Mouse (Mus musculus): ENCODE results near the gene Pnlip. TPM values are rescaled to one million over a fixed set of nuclear protein-coding genes. Genes with fewer than 3 reads are reported as not detected.

Gene Pnlip
- polyA plus RNA-seq, 1 experiment from 2014 or later = not detected

GRCm38 (mm10) chr19:58627406-58628337, 24.6 kb upstream of the Pnlip start:
- Histone ChIP-seq H3K9ac (ENCODE audit: low read depth, low read length) (no peak overlapping the region), H3K9me3 (ENCODE audit: control insufficient read depth, low read length) (no peaks in the 10 kb centered on the region), H3K27ac (replicated peaks; ENCODE audit: low read depth, low read length) (no peak overlapping the region), H3K27me3 (replicated peaks; ENCODE audit: control insufficient read depth, insufficient read depth, low read length) (no peaks in the 10 kb centered on the region), H3K36me3 (ENCODE audit: control insufficient read depth, insufficient read depth, low read length) (no peaks in the 10 kb centered on the region), H3K4me1 (ENCODE audit: control insufficient read depth, insufficient read depth, low read length) (no peaks in the 10 kb centered on the region), H3K4me3 (ENCODE audit: low read depth, low read length) (no peak overlapping the region), H3K4me2 (ENCODE audit: low read depth, low read length) (peak overlapping the region; percentile 40)
- 37% methylated on average over 22 of the region's 22 CpGs for WGBS
- no peak for ATAC-seq (ENCODE audit: low read depth)
- DNase-seq (ENCODE audit: low spot score) = peak; percentile 57

- no peak overlapping the region for H3K4me2 ChIP-seq (ENCODE audit: low read depth, low read length)
- ATAC-seq (ENCODE audit: low read depth) (no peak), DNase-seq (ENCODE audit: low spot score) (no peak)
- H3K27me3 ChIP-seq (replicated peaks; ENCODE audit: control insufficient read depth, insufficient read depth, low read length) = no peaks in the 10 kb centered on the region
- H3K9ac ChIP-seq (ENCODE audit: low read depth, low read length) = no peak overlapping the region
- H3K27ac ChIP-seq (replicated peaks; ENCODE audit: low read depth, low read length) = no peak overlapping the region
- H3K9me3 ChIP-seq (ENCODE audit: control insufficient read depth, low read length) = no peaks in the 10 kb centered on the region
- WGBS = 88% methylated on average over 3 of the region's 3 CpGs
- H3K4me1 ChIP-seq (ENCODE audit: control insufficient read depth, insufficient read depth, low read length) = no peaks in the 10 kb centered on the region
- no peaks in the 10 kb centered on the region for H3K36me3 ChIP-seq (ENCODE audit: control insufficient read depth, insufficient read depth, low read length)
- no peak overlapping the region for H3K4me3 ChIP-seq (ENCODE audit: low read depth, low read length)
Measured at GRCm38 (mm10) chr19:58629351-58629773, 22.9 kb upstream of the Pnlip start.

GRCm38 (mm10) chr19:58650036-58650435, 2.3 kb upstream of the Pnlip start:
- ATAC-seq (ENCODE audit: low read depth) (no peak), DNase-seq (ENCODE audit: low spot score) (no peak)
- 80% methylated on average over 5 of the region's 5 CpGs for WGBS
- no peak overlapping the region for H3K9ac ChIP-seq (ENCODE audit: low read depth, low read length)
- no peak overlapping the region for H3K27ac ChIP-seq (replicated peaks; ENCODE audit: low read depth, low read length)
- no peaks in the 10 kb centered on the region for H3K27me3 ChIP-seq (replicated peaks; ENCODE audit: control insufficient read depth, insufficient read depth, low read length)
- no peaks in the 10 kb centered on the region for H3K9me3 ChIP-seq (ENCODE audit: control insufficient read depth, low read length)
- H3K4me3 ChIP-seq (ENCODE audit: low read depth, low read length) = no peak overlapping the region
- no peaks in the 10 kb centered on the region for H3K36me3 ChIP-seq (ENCODE audit: control insufficient read depth, insufficient read depth, low read length)
- H3K4me2 ChIP-seq (ENCODE audit: low read depth, low read length) = no peak overlapping the region
- H3K4me1 ChIP-seq (ENCODE audit: control insufficient read depth, insufficient read depth, low read length) = no peaks in the 10 kb centered on the region

GRCm38 (mm10) chr19:58662098-58662497, 9.8 kb downstream of the Pnlip start:
- Histone ChIP-seq H3K27me3 (replicated peaks; ENCODE audit: control insufficient read depth, insufficient read depth, low read length) (no peaks in the 10 kb centered on the region), H3K4me1 (ENCODE audit: control insufficient read depth, insufficient read depth, low read length) (no peaks in the 10 kb centered on the region), H3K4me2 (ENCODE audit: low read depth, low read length) (no peak overlapping the region), H3K9ac (ENCODE audit: low read depth, low read length) (no peak overlapping the region), H3K27ac (replicated peaks; ENCODE audit: low read depth, low read length) (no peak overlapping the region), H3K9me3 (ENCODE audit: control insufficient read depth, low read length) (no peaks in the 10 kb centered on the region), H3K4me3 (ENCODE audit: low read depth, low read length) (no peak overlapping the region), H3K36me3 (ENCODE audit: control insufficient read depth, insufficient read depth, low read length) (no peaks in the 10 kb centered on the region)
- no peak for ATAC-seq (ENCODE audit: low read depth)
- DNase-seq (ENCODE audit: low spot score) = no peak
- 54% methylated on average over 4 of the region's 4 CpGs for WGBS

GRCm38 (mm10) chr19:58663317-58663716, 11.0 kb downstream of the Pnlip start:
- Histone ChIP-seq H3K27me3 (replicated peaks; ENCODE audit: control insufficient read depth, insufficient read depth, low read length) (no peaks in the 10 kb centered on the region), H3K36me3 (ENCODE audit: control insufficient read depth, insufficient read depth, low read length) (no peaks in the 10 kb centered on the region), H3K27ac (replicated peaks; ENCODE audit: low read depth, low read length) (no peak overlapping the region), H3K4me2 (ENCODE audit: low read depth, low read length) (no peak overlapping the region), H3K4me1 (ENCODE audit: control insufficient read depth, insufficient read depth, low read length) (no peaks in the 10 kb centered on the region), H3K9me3 (ENCODE audit: control insufficient read depth, low read length) (no peaks in the 10 kb centered on the region), H3K4me3 (ENCODE audit: low read depth, low read length) (no peak overlapping the region), H3K9ac (ENCODE audit: low read depth, low read length) (no peak overlapping the region)
- no peak for ATAC-seq (ENCODE audit: low read depth)
- no peak for DNase-seq (ENCODE audit: low spot score)
- 66% methylated on average over 2 of the region's 2 CpGs for WGBS

GRCm38 (mm10) chr19:58664901-58665300, 12.6 kb downstream of the Pnlip start:
- no peaks in the 10 kb centered on the region for H3K4me1 ChIP-seq (ENCODE audit: control insufficient read depth, insufficient read depth, low read length)
- H3K36me3 ChIP-seq (ENCODE audit: control insufficient read depth, insufficient read depth, low read length) = no peaks in the 10 kb centered on the region
- no peak overlapping the region for H3K4me2 ChIP-seq (ENCODE audit: low read depth, low read length)
- H3K9me3 ChIP-seq (ENCODE audit: control insufficient read depth, low read length) = no peaks in the 10 kb centered on the region
- no peak overlapping the region for H3K4me3 ChIP-seq (ENCODE audit: low read depth, low read length)
- H3K27ac ChIP-seq (replicated peaks; ENCODE audit: low read depth, low read length) = no peak overlapping the region
- 77% methylated on average over 5 of the region's 5 CpGs for WGBS
- H3K9ac ChIP-seq (ENCODE audit: low read depth, low read length) = no peak overlapping the region
- ATAC-seq (ENCODE audit: low read depth) (no peak), DNase-seq (ENCODE audit: low spot score) (no peak)
- H3K27me3 ChIP-seq (replicated peaks; ENCODE audit: control insufficient read depth, insufficient read depth, low read length) = no peaks in the 10 kb centered on the region

GRCm38 (mm10) chr19:58674644-58675043, 22.3 kb downstream of the Pnlip start:
- Histone ChIP-seq H3K36me3 (ENCODE audit: control insufficient read depth, insufficient read depth, low read length) (no peaks in the 10 kb centered on the region), H3K27me3 (replicated peaks; ENCODE audit: control insufficient read depth, insufficient read depth, low read length) (no peaks in the 10 kb centered on the region), H3K9me3 (ENCODE audit: control insufficient read depth, low read length) (no peaks in the 10 kb centered on the region), H3K4me2 (ENCODE audit: low read depth, low read length) (no peak overlapping the region), H3K9ac (ENCODE audit: low read depth, low read length) (no peak overlapping the region), H3K27ac (replicated peaks; ENCODE audit: low read depth, low read length) (no peak overlapping the region), H3K4me1 (ENCODE audit: control insufficient read depth, insufficient read depth, low read length) (no peaks in the 10 kb centered on the region), H3K4me3 (ENCODE audit: low read depth, low read length) (no peak overlapping the region)
- WGBS = 37% methylated on average over 2 of the region's 2 CpGs
- ATAC-seq (ENCODE audit: low read depth) (no peak), DNase-seq (ENCODE audit: low spot score) (peak; percentile 48)

GRCm38 (mm10) chr19:58677117-58677516, 24.8 kb downstream of the Pnlip start:
- H3K9ac ChIP-seq (ENCODE audit: low read depth, low read length) = no peak overlapping the region
- H3K4me2 ChIP-seq (ENCODE audit: low read depth, low read length) = no peak overlapping the region
- no peak overlapping the region for H3K4me3 ChIP-seq (ENCODE audit: low read depth, low read length)
- H3K4me1 ChIP-seq (ENCODE audit: control insufficient read depth, insufficient read depth, low read length) = no peaks in the 10 kb centered on the region
- no peak for DNase-seq (ENCODE audit: low spot score)
- 52% methylated on average over 8 of the region's 8 CpGs for WGBS
- H3K9me3 ChIP-seq (ENCODE audit: control insufficient read depth, low read length) = no peaks in the 10 kb centered on the region
- no peak for ATAC-seq (ENCODE audit: low read depth)
- H3K27ac ChIP-seq (replicated peaks; ENCODE audit: low read depth, low read length) = no peak overlapping the region
- H3K36me3 ChIP-seq (ENCODE audit: control insufficient read depth, insufficient read depth, low read length) = no peaks in the 10 kb centered on the region
- H3K27me3 ChIP-seq (replicated peaks; ENCODE audit: control insufficient read depth, insufficient read depth, low read length) = no peaks in the 10 kb centered on the region

- no peak overlapping the region for H3K4me3 ChIP-seq (ENCODE audit: low read depth, low read length)
- ATAC-seq (ENCODE audit: low read depth) = no peak
Measured at GRCm38 (mm10) chr19:58688933-58689332, 36.6 kb downstream of the Pnlip start.

More at GRCm38 (mm10) chr19:58688933-58689332, 36.6 kb downstream of the Pnlip start:
- no peak for DNase-seq (ENCODE audit: low spot score)
- H3K27ac ChIP-seq (replicated peaks; ENCODE audit: low read depth, low read length) = no peak overlapping the region
- H3K9me3 ChIP-seq (ENCODE audit: control insufficient read depth, low read length) = no peaks in the 10 kb centered on the region
- no peaks in the 10 kb centered on the region for H3K36me3 ChIP-seq (ENCODE audit: control insufficient read depth, insufficient read depth, low read length)
- no peaks in the 10 kb centered on the region for H3K4me1 ChIP-seq (ENCODE audit: control insufficient read depth, insufficient read depth, low read length)
- WGBS = 90% methylated on average over 1 of the region's 1 CpGs
- H3K4me2 ChIP-seq (ENCODE audit: low read depth, low read length) = no peak overlapping the region
- no peak overlapping the region for H3K9ac ChIP-seq (ENCODE audit: low read depth, low read length)
- no peaks in the 10 kb centered on the region for H3K27me3 ChIP-seq (replicated peaks; ENCODE audit: control insufficient read depth, insufficient read depth, low read length)
